Mouse (Mus musculus): ENCODE results near the gene Trip12. TPM values are rescaled to one million over a fixed set of nuclear protein-coding genes. Genes with fewer than 3 reads are reported as not detected.
A peak's percentile ranks its signal among the peaks of the same experiment; 100 is the strongest.

Trip12 gene
- polyA plus RNA-seq, 2 experiments = 76.9 to 87.3 TPM

DNA sequence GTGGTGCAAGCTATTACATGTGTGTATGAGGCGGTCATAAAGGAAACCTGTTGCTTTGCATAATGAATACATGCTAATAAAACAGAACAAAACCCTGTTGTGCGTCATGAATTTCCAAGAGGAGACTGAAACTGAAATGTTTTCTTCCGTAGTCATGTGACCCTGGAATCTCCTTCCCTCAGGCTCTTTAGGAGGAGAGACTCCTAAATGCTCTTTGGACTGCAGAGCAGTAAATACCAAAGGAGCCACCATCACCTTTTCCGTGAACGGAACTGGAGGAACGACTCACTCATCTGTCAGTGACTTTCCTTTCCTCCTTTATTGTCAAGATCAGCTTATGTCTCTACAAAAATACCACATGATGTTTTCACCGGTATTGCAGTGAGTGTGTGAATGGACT is 7.4 kb upstream of the Trip12 start:
- ATAC-seq (ENCODE audit: low FRiP score, low read depth) (no peak), DNase-seq (ENCODE audit: low spot score) (no peak)
- WGBS = 80% methylated on average over 7 of the region's 7 CpGs
- no peak overlapping the region for H3K27ac ChIP-seq (replicated peaks; ENCODE audit: low read depth, low read length)
- no peaks in the 10 kb centered on the region for H3K9me3 ChIP-seq (ENCODE audit: control insufficient read depth, low read length)
- H3K4me1 ChIP-seq (ENCODE audit: control insufficient read depth, insufficient read depth, low read length) = no peaks in the 10 kb centered on the region
- H3K27me3 ChIP-seq (ENCODE audit: control insufficient read depth, insufficient read depth, low read length) = no peaks in the 10 kb centered on the region
- TF ChIP-seq POLR2A (IDR thresholded peaks at IDR 0.05; ENCODE audit: borderline replicate concordance, extremely low read depth, insufficient read depth, insufficient read length) = no peak
- H3K36me3 ChIP-seq (ENCODE audit: control insufficient read depth, insufficient read depth, low read length) = no peaks in the 10 kb centered on the region
- no peak overlapping the region for H3K9ac ChIP-seq (ENCODE audit: low read depth, low read length, severe bottlenecking)
- H3K4me3 ChIP-seq (replicated peaks; ENCODE audit: low read length) = no peak overlapping the region
- no peak overlapping the region for H3K4me2 ChIP-seq (replicated peaks; ENCODE audit: low read depth, low read length, severe bottlenecking)

DNA sequence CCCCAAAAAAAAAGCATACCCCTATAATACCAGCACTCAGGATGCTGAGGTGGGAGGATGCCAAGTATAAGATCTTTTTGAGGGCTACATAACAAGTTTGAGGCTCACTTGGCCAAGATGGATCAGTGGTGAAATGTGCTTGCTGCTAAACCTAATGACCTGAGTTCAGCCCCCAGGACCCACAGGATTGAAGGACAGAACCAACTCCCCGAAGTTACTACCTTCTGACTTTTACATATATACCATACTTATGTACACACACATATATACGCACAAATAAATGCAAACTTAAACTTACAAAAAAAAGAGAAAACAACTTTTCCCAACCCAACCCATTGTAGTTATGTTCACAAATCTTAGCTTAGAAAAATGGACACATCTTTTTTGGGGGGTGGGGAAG is 3.0 kb upstream of the Trip12 start:
- no peak for ATAC-seq (ENCODE audit: low FRiP score, low read depth)
- 91% methylated on average over 2 of the region's 2 CpGs for WGBS
- H3K36me3 ChIP-seq (ENCODE audit: control insufficient read depth, insufficient read depth, low read length) = no peaks in the 10 kb centered on the region
- no peaks in the 10 kb centered on the region for H3K9me3 ChIP-seq (ENCODE audit: control insufficient read depth, low read length)
- no peak overlapping the region for H3K4me2 ChIP-seq (replicated peaks; ENCODE audit: low read depth, low read length, severe bottlenecking)
- H3K4me1 ChIP-seq (ENCODE audit: control insufficient read depth, insufficient read depth, low read length) = no peaks in the 10 kb centered on the region
- no peaks in the 10 kb centered on the region for H3K27me3 ChIP-seq (ENCODE audit: control insufficient read depth, insufficient read depth, low read length)
- no peak overlapping the region for H3K27ac ChIP-seq (replicated peaks; ENCODE audit: low read depth, low read length)
- H3K9ac ChIP-seq (ENCODE audit: low read depth, low read length, severe bottlenecking) = no peak overlapping the region
- no peak for DNase-seq (ENCODE audit: low spot score)
- no peak for TF ChIP-seq POLR2A (IDR thresholded peaks at IDR 0.05; ENCODE audit: borderline replicate concordance, extremely low read depth, insufficient read depth, insufficient read length)
- no peak overlapping the region for H3K4me3 ChIP-seq (replicated peaks; ENCODE audit: low read length)

DNA sequence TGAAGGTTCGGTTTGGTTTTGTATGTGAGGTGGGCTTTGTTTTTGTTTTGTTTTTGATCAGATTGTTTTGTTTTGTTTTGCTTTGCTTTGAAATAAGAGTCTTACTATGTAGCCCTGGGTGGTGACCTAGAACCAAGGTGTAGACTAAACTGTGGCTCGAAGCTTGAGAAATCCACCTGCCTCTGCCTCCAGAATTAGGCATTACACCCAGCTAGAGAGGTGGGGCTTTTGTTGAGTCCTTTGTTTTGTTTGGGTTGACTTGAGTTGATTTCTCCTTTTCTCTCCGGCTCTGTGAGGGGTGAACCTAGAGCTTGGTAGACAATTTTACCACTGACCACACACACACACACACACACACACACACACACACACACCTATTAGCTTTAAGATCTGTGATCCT is 745 bp upstream of the Trip12 start:
- WGBS = 66% methylated on average over 3 of the region's 3 CpGs
- ATAC-seq (ENCODE audit: low FRiP score, low read depth) (no peak), DNase-seq (ENCODE audit: low spot score) (no peak)

DNA sequence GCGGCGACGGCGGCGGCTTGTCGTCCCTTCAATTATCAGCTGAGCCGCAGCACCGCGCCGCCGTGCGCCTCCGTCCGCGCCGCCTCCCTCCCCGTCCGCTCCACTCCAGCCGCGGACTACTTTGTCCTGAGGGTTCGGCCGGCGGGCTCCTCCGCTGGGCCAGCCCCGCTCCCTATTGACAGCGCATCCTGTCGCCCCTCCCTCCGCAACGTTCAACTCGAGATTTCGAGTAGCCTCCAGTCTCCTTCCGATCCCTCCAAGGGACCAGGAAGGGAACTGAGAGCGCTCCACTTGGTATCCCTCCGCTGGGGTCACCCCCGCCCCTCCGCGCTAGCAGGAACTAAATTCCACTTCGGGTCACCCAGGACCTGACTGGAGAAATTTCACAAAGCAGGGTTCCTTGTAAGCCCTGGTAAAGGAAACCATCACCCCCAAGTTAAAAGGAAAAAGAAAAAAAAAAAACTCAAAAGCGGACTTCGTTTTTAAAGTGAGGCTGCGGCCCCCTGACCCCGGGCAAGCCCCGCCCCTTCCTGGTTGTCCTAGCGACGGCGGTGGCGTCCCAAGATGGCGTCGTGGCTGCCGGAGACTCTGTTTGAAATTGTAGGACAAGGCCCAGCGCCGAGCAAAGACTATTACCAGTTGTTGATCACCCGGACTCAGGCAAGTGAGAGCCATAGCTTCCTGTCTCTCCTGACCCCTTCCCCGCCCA is 853 bp downstream of the Trip12 start, which contains the start of gene Fbxo36:
Fbxo36 (plus strand) TSS at position 533 of the 709 bp plus-strand sequence.
- TF ChIP-seq POLR2A (IDR thresholded peaks at IDR 0.05; ENCODE audit: borderline replicate concordance, extremely low read depth, insufficient read depth, insufficient read length) = 0 out of 2 replicates have a peak, but pooled peaks have one; percentile 0
- WGBS = under 1% methylated on average over 37 of the region's 54 CpGs
- H3K27me3 ChIP-seq (ENCODE audit: control insufficient read depth, insufficient read depth, low read length) = no peaks in the 10 kb centered on the region
- peak; percentile 88 for ATAC-seq (ENCODE audit: low FRiP score, low read depth)
- peak within 1 kb of the TSS; percentile 95 for H3K4me3 ChIP-seq (replicated peaks; ENCODE audit: low read length)
- peak; percentile 95 for DNase-seq (ENCODE audit: low spot score)
- H3K4me1 ChIP-seq (ENCODE audit: control insufficient read depth, insufficient read depth, low read length) = 0 out of 2 replicates have a peak, but pooled peaks cover 5% of the 10 kb centered on the region
- no peaks in the 10 kb centered on the region for H3K36me3 ChIP-seq (ENCODE audit: control insufficient read depth, insufficient read depth, low read length)
- H3K9me3 ChIP-seq (ENCODE audit: control insufficient read depth, low read length) = no peaks in the 10 kb centered on the region
- peak within 1 kb of the TSS; percentile 68 for H3K4me2 ChIP-seq (replicated peaks; ENCODE audit: low read depth, low read length, severe bottlenecking)
- H3K27ac ChIP-seq (replicated peaks; ENCODE audit: low read depth, low read length) = peak within 1 kb of the TSS; percentile 97
- H3K9ac ChIP-seq (ENCODE audit: low read depth, low read length, severe bottlenecking) = peak within 1 kb of the TSS; percentile 97

More for the DNA sequence above, 745 bp upstream of the Trip12 start:
- Histone ChIP-seq H3K9me3 (ENCODE audit: control insufficient read depth, low read length) (no peaks in the 10 kb centered on the region), H3K4me1 (ENCODE audit: control insufficient read depth, insufficient read depth, low read length) (0 out of 2 replicates have a peak, but pooled peaks cover 5% of the 10 kb centered on the region), H3K36me3 (ENCODE audit: control insufficient read depth, insufficient read depth, low read length) (no peaks in the 10 kb centered on the region), H3K4me3 (replicated peaks; ENCODE audit: low read length) (peak overlapping the region; percentile 95; the same call in 1 of the 2 replicates), H3K4me2 (replicated peaks; ENCODE audit: low read depth, low read length, severe bottlenecking) (peak overlapping the region; percentile 61; the same call in 1 of the 2 replicates), H3K9ac (ENCODE audit: low read depth, low read length, severe bottlenecking) (no peak overlapping the region), H3K27ac (replicated peaks; ENCODE audit: low read depth, low read length) (no peak overlapping the region), H3K27me3 (ENCODE audit: control insufficient read depth, insufficient read depth, low read length) (no peaks in the 10 kb centered on the region)
- TF ChIP-seq POLR2A (IDR thresholded peaks at IDR 0.05; ENCODE audit: borderline replicate concordance, extremely low read depth, insufficient read depth, insufficient read length) = no peak

DNA sequence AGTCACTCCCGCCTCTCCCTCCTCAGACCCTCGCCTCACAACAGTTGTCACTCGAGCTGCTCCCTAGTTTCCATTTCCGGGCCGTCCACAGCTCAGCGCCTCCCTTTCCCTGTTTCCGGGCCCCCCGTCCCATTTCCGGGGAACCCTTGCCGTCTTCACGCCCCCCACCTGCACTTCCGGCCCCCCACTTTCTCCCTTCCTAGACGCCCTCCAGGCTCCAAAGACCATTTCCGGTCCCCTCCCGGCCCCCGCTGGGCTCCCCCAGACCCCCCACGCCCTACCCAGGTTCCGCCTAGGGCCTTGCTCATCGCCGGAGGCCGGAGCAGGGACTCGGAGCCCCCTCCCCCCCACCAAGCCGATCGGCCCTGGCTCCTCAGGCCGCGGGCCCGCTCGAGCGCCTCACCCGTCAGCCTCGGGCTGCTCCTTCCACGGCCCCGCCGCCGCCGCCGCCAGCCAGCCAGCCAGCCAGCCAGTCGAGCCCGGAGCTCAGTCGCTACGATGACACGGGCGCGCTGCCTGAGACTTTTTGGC is 1.6 kb downstream of the Trip12 start:
- Histone ChIP-seq H3K36me3 (ENCODE audit: control insufficient read depth, insufficient read depth, low read length) (0 out of 2 replicates have a peak, but pooled peaks cover 1% of the 10 kb centered on the region), H3K27ac (replicated peaks; ENCODE audit: low read depth, low read length) (peak overlapping the region; percentile 97), H3K4me3 (replicated peaks; ENCODE audit: low read length) (peak overlapping the region; percentile 95), H3K4me1 (ENCODE audit: control insufficient read depth, insufficient read depth, low read length) (0 out of 2 replicates have a peak, but pooled peaks cover 5% of the 10 kb centered on the region), H3K27me3 (ENCODE audit: control insufficient read depth, insufficient read depth, low read length) (no peaks in the 10 kb centered on the region), H3K9ac (ENCODE audit: low read depth, low read length, severe bottlenecking) (peak overlapping the region; percentile 97), H3K9me3 (ENCODE audit: control insufficient read depth, low read length) (no peaks in the 10 kb centered on the region), H3K4me2 (replicated peaks; ENCODE audit: low read depth, low read length, severe bottlenecking) (peak overlapping the region; percentile 68)
- 3% methylated on average over 33 of the region's 44 CpGs for WGBS
- no peak for TF ChIP-seq POLR2A (IDR thresholded peaks at IDR 0.05; ENCODE audit: borderline replicate concordance, extremely low read depth, insufficient read depth, insufficient read length)
- DNase-seq (ENCODE audit: low spot score) (peak; percentile 74), ATAC-seq (ENCODE audit: low FRiP score, low read depth) (peak; percentile 47)
